Mouse (Mus musculus) neural tube, embryonic 15.5 days (tissue): ENCODE measurements around the gene Mybpc1. TPM values are rescaled to one million over a fixed set of nuclear protein-coding genes. Genes with fewer than 3 reads are reported as not detected.

Experiments
- ATAC-seq: fragments of 200-750 bp; cut with Nextera tagmentation; 2 replicates; pipeline ENCODE4 v1.8.0; 2017; ENCODE audit warnings: mild to moderate bottlenecking, moderate TSS enrichment, moderate library complexity; ENCODE audit not compliant: low FRiP score
- H3K27ac ChIP-seq: fragments of 300-500 bp; sonication (generic); replicated peaks from 2 replicates; pipeline ENCODE4 v1.5.1; 2015; ENCODE audit warnings: mild to moderate bottlenecking, inconsistent platforms
- H3K27me3 ChIP-seq: fragments of 300-500 bp; sonication (generic); replicated peaks from 2 replicates; pipeline ENCODE4 v1.6.1; 2015; ENCODE audit warnings: inconsistent platforms
- H3K36me3 ChIP-seq: fragments of 300-500 bp; sonication (generic); 2 replicates; pipeline ENCODE4 v1.6.1; 2015; ENCODE audit warnings: inconsistent platforms
- H3K4me1 ChIP-seq: fragments of 300-500 bp; sonication (generic); 2 replicates; pipeline ENCODE4 v1.6.1; 2015; ENCODE audit warnings: inconsistent platforms
- H3K4me2 ChIP-seq: fragments of 300-500 bp; sonication (generic); 2 replicates; pipeline ENCODE4 v1.6.1; 2015; ENCODE audit warnings: inconsistent platforms, mild to moderate bottlenecking, moderate library complexity
- H3K4me3 ChIP-seq: fragments of 300-500 bp; sonication (generic); replicated peaks from 2 replicates; pipeline ENCODE4 v1.5.1; 2015; ENCODE audit warnings: mild to moderate bottlenecking, inconsistent platforms
- H3K9ac ChIP-seq: fragments of 300-500 bp; sonication (generic); replicated peaks from 2 replicates; pipeline ENCODE4 v1.6.1; 2015; ENCODE audit warnings: mild to moderate bottlenecking, inconsistent platforms
- H3K9me3 ChIP-seq: fragments of 300-500 bp; sonication (generic); replicated peaks from 2 replicates; pipeline ENCODE4 v1.6.1; 2016; ENCODE audit warnings: inconsistent platforms
- WGBS: fragments of 180-500 bp; shearing (Covaris S2); methylation state at CpG from one replicate; pipeline ENCODE4 v1.1.7; 2015; ENCODE audit warnings: mixed read lengths; 5-methylcytosine and 5-hydroxymethylcytosine counted together
- polyA plus RNA-seq: library from polyadenylated mRNA; unstranded; fragments of >200 nt; fragmentation: Nextera tagmentation; extraction: Ambion mirVana; gene quantifications from 2 replicates; pipeline ENCODE4 v1.2.1, GENCODE M21; 2015

Mybpc1 gene
- polyA plus RNA-seq, 1 experiment from 2014 or later = 12.6 TPM

DNA sequence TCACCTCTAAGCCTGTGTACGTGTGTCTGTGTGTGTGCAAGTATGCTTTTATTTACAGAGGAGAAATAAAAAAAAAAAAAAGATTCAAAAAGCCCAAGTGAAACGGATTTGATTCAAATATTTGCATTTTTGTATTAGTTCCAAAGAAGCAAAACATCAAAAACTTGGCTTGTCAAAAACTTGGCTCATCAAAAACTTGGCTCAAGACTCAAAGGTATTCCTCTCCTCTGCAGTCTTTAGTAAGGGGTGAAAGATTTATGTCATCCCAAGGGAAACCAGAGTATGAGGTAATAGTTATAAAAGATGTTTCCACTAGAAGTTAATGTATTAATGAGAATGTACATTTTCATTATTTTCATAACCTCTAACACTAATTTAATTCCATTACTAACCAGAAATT, 1.2 kb downstream of the Mybpc1 start:
- Histone ChIP-seq H3K4me2 (no peak overlapping the region), H3K36me3 (no peaks in the 10 kb centered on the region), H3K27ac (no peak overlapping the region), H3K9me3 (no peaks in the 10 kb centered on the region), H3K27me3 (no peaks in the 10 kb centered on the region), H3K4me3 (no peak overlapping the region), H3K9ac (no peak overlapping the region), H3K4me1 (0 out of 2 replicates have a peak, but pooled peaks cover 6% of the 10 kb centered on the region)
- no peak for ATAC-seq
- WGBS = 59% methylated on average over 2 of the region's 2 CpGs

DNA sequence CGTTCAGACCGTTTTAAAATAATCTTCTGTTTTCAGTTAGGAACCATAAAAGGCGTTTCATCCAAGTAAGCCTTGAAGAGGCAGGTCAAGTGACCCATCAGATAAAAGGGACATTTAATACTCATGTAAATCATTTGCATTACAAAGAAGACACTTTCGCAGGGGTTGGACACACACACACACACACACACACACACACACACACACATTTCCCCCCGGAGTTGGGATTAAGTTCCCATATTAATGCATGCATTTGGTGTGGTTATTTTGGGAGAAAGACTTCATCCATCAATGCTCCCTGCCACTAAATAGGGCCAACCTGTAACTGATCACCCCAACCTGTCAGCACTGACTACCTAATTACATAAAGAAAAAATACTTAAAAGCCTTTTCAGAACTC, 1.7 kb downstream of the Mybpc1 start:
- Histone ChIP-seq H3K9ac (no peak overlapping the region), H3K4me3 (no peak overlapping the region), H3K9me3 (no peaks in the 10 kb centered on the region), H3K27ac (no peak overlapping the region), H3K4me2 (no peak overlapping the region), H3K36me3 (no peaks in the 10 kb centered on the region), H3K4me1 (0 out of 2 replicates have a peak, but pooled peaks cover 6% of the 10 kb centered on the region), H3K27me3 (no peaks in the 10 kb centered on the region)
- WGBS = 19% methylated on average over 5 of the region's 5 CpGs
- no peak for ATAC-seq

- ATAC-seq = no peak
- no peaks in the 10 kb centered on the region for H3K36me3 ChIP-seq
- H3K27ac ChIP-seq = no peak overlapping the region
- 92% methylated on average over 7 of the region's 7 CpGs for WGBS
- H3K4me1 ChIP-seq = 0 out of 2 replicates have a peak, but pooled peaks cover 4% of the 10 kb centered on the region
- no peaks in the 10 kb centered on the region for H3K27me3 ChIP-seq
- no peak overlapping the region for H3K9ac ChIP-seq
- H3K9me3 ChIP-seq = no peaks in the 10 kb centered on the region
- no peak overlapping the region for H3K4me3 ChIP-seq
- no peak overlapping the region for H3K4me2 ChIP-seq
Measured at GRCm38 (mm10) chr10:88600591-88600990, 4.4 kb downstream of the Mybpc1 start.

GRCm38 (mm10) chr10:88592316-88592715, 12.6 kb downstream of the Mybpc1 start:
- no peak overlapping the region for H3K9ac ChIP-seq
- H3K4me2 ChIP-seq = no peak overlapping the region
- no peaks in the 10 kb centered on the region for H3K36me3 ChIP-seq
- no peak overlapping the region for H3K27ac ChIP-seq
- H3K27me3 ChIP-seq = no peaks in the 10 kb centered on the region
- WGBS = 95% methylated on average over 4 of the region's 4 CpGs
- no peak overlapping the region for H3K4me3 ChIP-seq
- H3K9me3 ChIP-seq = no peaks in the 10 kb centered on the region
- no peak for ATAC-seq
- H3K4me1 ChIP-seq = no peaks in the 10 kb centered on the region

DNA sequence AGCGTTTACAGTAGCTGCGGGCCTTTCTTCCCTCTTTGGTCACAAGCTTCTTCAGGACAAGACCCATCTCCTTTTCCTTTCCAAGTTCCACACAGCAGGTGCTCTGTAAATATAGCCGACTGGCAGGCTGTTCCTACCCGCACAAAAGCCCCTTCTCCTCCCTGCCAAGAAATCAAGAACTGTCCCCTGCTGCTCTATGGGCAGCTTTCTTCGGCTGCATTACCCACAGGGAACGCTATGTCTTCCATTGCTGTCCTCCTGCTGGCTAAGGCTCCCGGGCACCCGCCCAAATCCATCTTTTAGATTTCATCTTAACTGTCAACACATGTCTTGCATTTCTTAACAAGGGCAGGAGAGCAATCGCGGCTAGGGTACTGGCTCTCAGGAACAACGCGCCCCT, 13.9 kb downstream of the Mybpc1 start:
- Histone ChIP-seq H3K27me3 (no peaks in the 10 kb centered on the region), H3K9ac (no peak overlapping the region), H3K36me3 (no peaks in the 10 kb centered on the region), H3K4me2 (no peak overlapping the region), H3K4me3 (no peak overlapping the region), H3K9me3 (no peaks in the 10 kb centered on the region), H3K27ac (no peak overlapping the region), H3K4me1 (no peaks in the 10 kb centered on the region)
- 63% methylated on average over 12 of the region's 12 CpGs for WGBS
- no peak; the same call in 1 of the 2 replicates for ATAC-seq

DNA sequence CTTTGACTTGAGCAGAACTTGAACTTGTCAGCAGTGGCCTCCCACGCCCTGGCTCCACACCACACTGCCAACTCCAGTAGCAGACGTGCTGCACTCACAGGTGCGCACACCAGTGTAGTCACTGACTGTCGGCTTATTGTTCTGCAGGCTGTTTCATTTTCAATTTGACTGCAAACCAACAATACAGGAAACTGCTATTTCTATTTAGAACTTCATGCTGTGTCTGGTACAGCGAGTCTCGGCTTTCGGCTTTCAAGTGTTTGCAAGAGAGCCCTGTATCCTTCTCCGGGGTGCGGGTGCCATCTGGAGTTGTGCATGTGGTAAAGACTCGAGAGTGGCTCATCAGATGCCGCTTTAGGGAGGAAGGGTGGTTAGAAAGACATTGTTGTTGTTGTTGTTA, 20.5 kb downstream of the Mybpc1 start:
- Histone ChIP-seq H3K4me3 (no peak overlapping the region), H3K27ac (no peak overlapping the region), H3K36me3 (no peaks in the 10 kb centered on the region), H3K27me3 (no peaks in the 10 kb centered on the region), H3K9ac (no peak overlapping the region), H3K4me1 (no peaks in the 10 kb centered on the region), H3K4me2 (no peak overlapping the region), H3K9me3 (no peaks in the 10 kb centered on the region)
- ATAC-seq = no peak
- 89% methylated on average over 11 of the region's 11 CpGs for WGBS

DNA sequence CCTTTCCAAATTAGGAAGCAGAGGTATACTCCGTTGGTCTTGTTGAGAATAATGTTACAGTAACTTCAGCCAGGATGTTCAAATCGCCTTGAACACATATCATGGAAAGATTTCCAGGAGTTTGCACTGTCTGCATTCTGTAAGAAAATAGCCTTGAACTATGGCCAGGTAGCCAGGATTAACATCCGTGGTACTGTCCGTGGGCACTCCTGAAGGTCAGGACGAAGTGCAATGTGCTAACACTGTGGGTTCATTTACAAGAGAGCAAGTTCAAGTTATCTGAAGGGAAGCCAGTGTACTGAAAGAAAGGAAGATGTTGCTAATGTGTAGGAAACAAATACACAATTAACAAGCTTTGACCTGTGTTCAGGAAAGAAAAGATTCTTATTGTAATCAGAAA, 24.2 kb downstream of the Mybpc1 start:
- no peak overlapping the region for H3K9ac ChIP-seq
- no peaks in the 10 kb centered on the region for H3K4me1 ChIP-seq
- no peak overlapping the region for H3K4me2 ChIP-seq
- H3K9me3 ChIP-seq = no peaks in the 10 kb centered on the region
- no peak overlapping the region for H3K27ac ChIP-seq
- 91% methylated on average over 5 of the region's 5 CpGs for WGBS
- no peaks in the 10 kb centered on the region for H3K36me3 ChIP-seq
- ATAC-seq = no peak
- H3K4me3 ChIP-seq = no peak overlapping the region
- H3K27me3 ChIP-seq = no peaks in the 10 kb centered on the region

DNA sequence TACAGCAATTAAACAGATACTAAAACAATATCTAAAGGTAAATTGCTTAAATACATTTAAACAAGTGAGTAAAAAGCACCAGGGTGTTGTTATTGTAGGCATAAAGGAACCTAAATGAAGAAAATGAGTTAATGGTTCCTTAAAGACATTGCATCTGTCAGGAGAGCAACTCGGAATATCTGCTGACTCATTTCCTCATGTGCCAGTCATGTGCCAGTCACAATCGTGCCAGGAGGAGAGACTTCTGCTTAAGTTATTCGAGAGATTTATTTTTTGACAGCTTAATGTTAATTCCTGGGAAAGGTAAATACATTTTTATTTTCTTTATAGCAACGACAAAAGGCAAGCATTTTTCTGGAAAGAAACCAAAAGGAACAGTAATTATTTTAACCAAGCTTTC, 26.3 kb downstream of the Mybpc1 start:
- 68% methylated on average over 4 of the region's 4 CpGs for WGBS
- Histone ChIP-seq H3K27ac (no peak overlapping the region), H3K4me2 (no peak overlapping the region), H3K4me1 (no peaks in the 10 kb centered on the region), H3K4me3 (no peak overlapping the region), H3K9me3 (no peaks in the 10 kb centered on the region), H3K27me3 (no peaks in the 10 kb centered on the region), H3K36me3 (no peaks in the 10 kb centered on the region), H3K9ac (no peak overlapping the region)
- ATAC-seq = no peak

GRCm38 (mm10) chr10:88574115-88574635, 30.8 kb downstream of the Mybpc1 start:
- WGBS = 75% methylated on average over 8 of the region's 8 CpGs
- ATAC-seq = no peak
- Histone ChIP-seq H3K4me1 (no peaks in the 10 kb centered on the region), H3K4me3 (no peak overlapping the region), H3K4me2 (no peak overlapping the region), H3K9ac (no peak overlapping the region), H3K36me3 (no peaks in the 10 kb centered on the region), H3K27ac (no peak overlapping the region), H3K9me3 (no peaks in the 10 kb centered on the region), H3K27me3 (no peaks in the 10 kb centered on the region)

DNA sequence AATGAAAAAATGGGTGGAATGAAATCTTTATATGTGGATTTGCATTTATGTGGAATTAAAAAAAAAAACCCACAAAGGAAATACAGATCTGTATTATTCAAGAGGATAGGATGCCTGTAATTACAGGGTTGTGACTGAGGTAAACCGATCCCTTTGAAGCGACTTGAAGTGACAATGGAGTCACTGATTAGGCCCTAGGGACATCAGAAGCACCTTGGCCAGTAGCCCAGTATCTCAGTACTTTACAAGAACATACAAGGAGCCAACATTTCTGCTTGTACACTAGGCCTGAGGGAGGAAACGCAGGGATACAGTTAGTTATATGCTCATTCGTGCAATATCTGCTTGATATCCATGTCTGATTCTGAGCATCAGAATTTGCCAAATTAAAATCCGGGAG, 32.8 kb downstream of the Mybpc1 start:
- H3K9me3 ChIP-seq = no peaks in the 10 kb centered on the region
- no peaks in the 10 kb centered on the region for H3K36me3 ChIP-seq
- H3K4me3 ChIP-seq = no peak overlapping the region
- H3K27me3 ChIP-seq = no peaks in the 10 kb centered on the region
- no peak overlapping the region for H3K4me2 ChIP-seq
- WGBS = 68% methylated on average over 5 of the region's 5 CpGs
- H3K27ac ChIP-seq = no peak overlapping the region
- no peaks in the 10 kb centered on the region for H3K4me1 ChIP-seq
- ATAC-seq = no peak
- H3K9ac ChIP-seq = no peak overlapping the region

GRCm38 (mm10) chr10:88557046-88557445, 47.9 kb downstream of the Mybpc1 start:
- WGBS = 92% methylated on average over 6 of the region's 6 CpGs
- no peak for ATAC-seq

GRCm38 (mm10) chr10:88552738-88553137, 52.2 kb downstream of the Mybpc1 start:
- no peak for ATAC-seq
- WGBS = 99% methylated on average over 2 of the region's 2 CpGs
- no peaks in the 10 kb centered on the region for H3K4me1 ChIP-seq
- H3K36me3 ChIP-seq = no peaks in the 10 kb centered on the region
- no peaks in the 10 kb centered on the region for H3K27me3 ChIP-seq
- no peak overlapping the region for H3K9ac ChIP-seq
- no peak overlapping the region for H3K4me2 ChIP-seq
- H3K9me3 ChIP-seq = no peaks in the 10 kb centered on the region
- H3K4me3 ChIP-seq = no peak overlapping the region
- no peak overlapping the region for H3K27ac ChIP-seq

More at GRCm38 (mm10) chr10:88557046-88557445, 47.9 kb downstream of the Mybpc1 start:
- H3K36me3 ChIP-seq = no peaks in the 10 kb centered on the region
- no peak overlapping the region for H3K4me3 ChIP-seq
- no peak overlapping the region for H3K9ac ChIP-seq
- no peaks in the 10 kb centered on the region for H3K9me3 ChIP-seq
- H3K4me2 ChIP-seq = no peak overlapping the region
- H3K27me3 ChIP-seq = no peaks in the 10 kb centered on the region
- no peaks in the 10 kb centered on the region for H3K4me1 ChIP-seq
- H3K27ac ChIP-seq = no peak overlapping the region

DNA sequence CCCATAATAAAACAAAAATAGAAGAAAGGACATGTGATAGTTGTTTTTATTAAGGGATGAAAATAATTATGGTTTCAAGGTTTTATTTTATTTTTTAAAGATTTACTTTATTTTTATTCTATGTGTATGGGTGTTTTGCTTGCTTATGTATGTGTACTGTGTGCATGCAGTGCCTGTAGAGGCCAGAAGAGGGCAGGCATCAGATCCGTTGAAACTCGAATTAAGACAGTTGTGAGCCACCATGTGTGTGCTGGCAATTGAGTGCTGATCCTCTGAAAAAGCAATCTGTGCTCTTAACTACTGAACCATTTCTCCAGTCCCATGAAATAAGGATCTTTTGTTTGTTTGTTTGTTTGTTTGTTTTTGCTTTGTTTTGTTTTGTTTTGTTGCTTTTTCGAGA, 54.7 kb downstream of the Mybpc1 start:
- Histone ChIP-seq H3K9ac (no peak overlapping the region), H3K4me1 (no peaks in the 10 kb centered on the region), H3K36me3 (no peaks in the 10 kb centered on the region), H3K27ac (no peak overlapping the region), H3K4me3 (no peak overlapping the region), H3K4me2 (no peak overlapping the region), H3K27me3 (no peaks in the 10 kb centered on the region), H3K9me3 (no peaks in the 10 kb centered on the region)
- 90% methylated on average over 3 of the region's 3 CpGs for WGBS
- no peak for ATAC-seq
